Mouse (Mus musculus) lung, embryonic 14.5 days (tissue): ENCODE data around the gene Gm37240. TPM values are rescaled to one million over a fixed set of nuclear protein-coding genes. Genes with fewer than 3 reads are reported as not detected.
A peak's percentile ranks its signal among the peaks of the same experiment; 100 is the strongest.
"Not testable (repeated sequence)": the region's sequence is repeated elsewhere in the genome, so short reads cannot be mapped to it uniquely, and the experiment has no call there.

ENCODE experiments used
- ATAC-seq: fragments of 200-750 bp; cut with Nextera tagmentation; 2 replicates; pipeline ENCODE4 v1.8.0; 2017; ENCODE audit warnings: mild to moderate bottlenecking, moderate TSS enrichment, moderate library complexity; ENCODE audit not compliant: insufficient read depth
- DNase-seq: peaks from one replicate; pipeline ENCODE4 v3.0.0-alpha.2; 2015
- H3K27ac ChIP-seq: fragments of 300-500 bp; sonication (generic); 2 replicates; pipeline ENCODE4 v1.5.1; 2014; ENCODE audit warnings: low read depth, mild to moderate bottlenecking, moderate library complexity
- H3K27me3 ChIP-seq: fragments of 300-500 bp; sonication (generic); 2 replicates; pipeline ENCODE4 v1.6.1; 2014; ENCODE audit warnings: low read length, control low read depth; ENCODE audit not compliant: insufficient read depth
- H3K36me3 ChIP-seq: fragments of 300-500 bp; sonication (generic); 2 replicates; pipeline ENCODE4 v1.6.1; 2014; ENCODE audit warnings: control low read depth; ENCODE audit not compliant: insufficient read depth
- H3K4me1 ChIP-seq: fragments of 300-500 bp; sonication (generic); 2 replicates; pipeline ENCODE4 v1.6.1; 2014; ENCODE audit warnings: antibody characterized with exemption, control low read depth; ENCODE audit not compliant: insufficient read depth
- H3K4me2 ChIP-seq: fragments of 300-500 bp; sonication (generic); 2 replicates; pipeline ENCODE4 v1.6.1; 2014; ENCODE audit warnings: mild to moderate bottlenecking
- H3K4me3 ChIP-seq: fragments of 300-500 bp; sonication (generic); 2 replicates; pipeline ENCODE4 v1.5.1; 2014; ENCODE audit warnings: low read depth, low read length
- H3K9ac ChIP-seq: fragments of 300-500 bp; sonication (generic); 2 replicates; pipeline ENCODE4 v1.6.1; 2014
- H3K9me3 ChIP-seq: fragments of 300-500 bp; sonication (generic); 2 replicates; pipeline ENCODE4 v1.6.1; 2016; ENCODE audit warnings: low read depth, low read length, control low read depth
- CTCF ChIP-seq: IDR thresholded peaks from 2 replicates; pipeline ENCODE4 v1.5.1; 2016; ENCODE audit warnings: antibody characterized with exemption, low read depth
- WGBS: fragments of 180-500 bp; shearing (Covaris S2); extraction: QIAGEN DNeasy Blood & Tissue Kit; methylation state at CpG from one replicate; pipeline ENCODE4 v1.1.7; 2014; 5-methylcytosine and 5-hydroxymethylcytosine counted together
- polyA plus RNA-seq: library from polyadenylated mRNA; unstranded; fragments of >200 nt; fragmentation: Nextera tagmentation; extraction: Ambion mirVana; gene quantifications from 2 replicates; pipeline ENCODE4 v1.2.1, GENCODE M21; 2014

Gm37240 gene
- polyA plus RNA-seq, 1 experiment from 2014 or later: 4.5 TPM

DNA sequence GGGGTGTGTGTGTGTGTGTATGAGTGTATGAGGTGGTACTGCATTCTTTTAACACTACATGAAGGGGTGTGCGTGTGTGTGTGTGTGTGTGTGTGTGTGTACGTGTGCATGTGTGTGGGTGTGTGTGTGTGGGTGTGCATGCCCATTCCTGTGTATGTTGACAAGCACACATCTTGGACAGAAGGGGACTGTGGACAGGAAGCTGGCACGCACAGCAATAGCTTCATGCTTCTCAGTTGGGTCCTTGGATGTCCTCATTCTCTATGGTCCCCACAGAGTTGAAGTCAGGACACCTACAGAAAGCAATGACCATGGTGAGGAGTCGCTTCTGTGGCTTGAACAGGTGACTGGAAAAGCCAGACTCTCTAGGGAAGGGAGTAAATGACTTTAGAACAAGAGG is 1223.5 kb downstream of the Gm37240 start:
- DNase-seq: no peak
- ATAC-seq: no peak
- H3K9me3 ChIP-seq: no peaks in the 10 kb centered on the region
- peaks cover 15% of the 10 kb centered on the region for H3K27me3 ChIP-seq
- no peak overlapping the region for H3K9ac ChIP-seq
- 80% methylated on average over 4 of the region's 4 CpGs for WGBS
- 0 out of 2 replicates have a peak, but pooled peaks cover 6% of the 10 kb centered on the region for H3K4me1 ChIP-seq
- no peak overlapping the region for H3K4me3 ChIP-seq
- TF ChIP-seq CTCF: no peak
- H3K27ac ChIP-seq: no peak overlapping the region
- H3K4me2 ChIP-seq: no peak overlapping the region
- H3K36me3 ChIP-seq: no peaks in the 10 kb centered on the region

DNA sequence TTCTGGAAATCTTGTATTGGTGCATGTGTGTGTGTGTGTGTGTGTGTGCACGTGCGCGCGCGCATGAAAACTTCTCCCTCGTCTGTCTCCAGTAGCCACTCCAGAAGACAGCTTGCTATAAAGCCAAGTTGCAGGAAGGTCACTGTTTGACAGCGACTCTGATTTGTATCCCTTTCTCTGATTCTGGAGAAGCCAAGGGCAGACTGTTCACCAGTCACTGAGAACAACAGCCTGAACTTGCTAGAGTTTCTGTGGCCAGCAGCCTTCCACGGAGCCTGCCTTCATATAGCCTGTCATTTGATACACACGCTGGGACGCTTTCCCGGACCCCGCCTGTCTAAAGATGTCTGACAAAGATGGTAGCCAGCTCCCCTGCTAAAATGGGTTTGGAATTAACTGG is 1224.2 kb downstream of the Gm37240 start:
- Histone ChIP-seq H3K9me3 (no peaks in the 10 kb centered on the region), H3K9ac (no peak overlapping the region), H3K27me3 (peaks cover 15% of the 10 kb centered on the region), H3K4me3 (no peak overlapping the region), H3K4me1 (0 out of 2 replicates have a peak, but pooled peaks cover 6% of the 10 kb centered on the region), H3K27ac (no peak overlapping the region), H3K4me2 (no peak overlapping the region), H3K36me3 (no peaks in the 10 kb centered on the region)
- ATAC-seq (no peak), DNase-seq (no peak)
- no peak for TF ChIP-seq CTCF
- WGBS: 80% methylated on average over 12 of the region's 12 CpGs

GRCm38 (mm10) chr3:84660380-84660779 is 1226.9 kb downstream of the Gm37240 start:
- H3K4me3 ChIP-seq: no peak overlapping the region
- DNase-seq (no peak), ATAC-seq (no peak)
- H3K4me2 ChIP-seq: no peak overlapping the region
- peaks cover 7% of the 10 kb centered on the region for H3K27me3 ChIP-seq
- no peak overlapping the region for H3K27ac ChIP-seq
- H3K9me3 ChIP-seq: no peaks in the 10 kb centered on the region
- TF ChIP-seq CTCF: no peak
- peaks cover 3% of the 10 kb centered on the region; the same call in 1 of the 2 replicates for H3K4me1 ChIP-seq
- H3K9ac ChIP-seq: no peak overlapping the region
- no peaks in the 10 kb centered on the region for H3K36me3 ChIP-seq
- 86% methylated on average over 2 of the region's 2 CpGs for WGBS

DNA sequence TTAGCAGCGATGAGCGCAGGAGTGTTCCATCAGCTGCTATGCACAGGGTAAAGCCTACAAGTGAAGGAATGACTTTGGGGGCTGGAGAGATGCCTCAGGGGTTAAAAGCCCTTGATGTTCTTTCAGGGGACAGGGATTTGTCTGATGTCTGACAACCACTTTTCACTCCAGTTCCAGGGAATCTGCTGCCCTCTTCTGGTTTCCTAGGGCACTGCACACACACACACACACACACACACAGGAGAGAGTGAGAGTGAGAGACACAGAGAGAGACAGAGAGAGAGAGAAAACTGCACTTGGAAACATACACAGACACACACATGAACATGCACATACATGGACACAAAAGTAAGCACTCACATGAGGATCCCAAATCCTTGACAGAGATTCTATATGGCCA is 1228.4 kb downstream of the Gm37240 start:
- H3K4me3 ChIP-seq: no peak overlapping the region
- ATAC-seq: no peak
- 100% methylated on average over 2 of the region's 2 CpGs for WGBS
- H3K9me3 ChIP-seq: no peaks in the 10 kb centered on the region
- no peaks in the 10 kb centered on the region for H3K27me3 ChIP-seq
- H3K9ac ChIP-seq: no peak overlapping the region
- H3K36me3 ChIP-seq: no peaks in the 10 kb centered on the region
- no peak for DNase-seq
- peak; percentile 35 for TF ChIP-seq CTCF
- peaks cover 17% of the 10 kb centered on the region for H3K4me1 ChIP-seq
- no peak overlapping the region for H3K27ac ChIP-seq
- no peak overlapping the region for H3K4me2 ChIP-seq

DNA sequence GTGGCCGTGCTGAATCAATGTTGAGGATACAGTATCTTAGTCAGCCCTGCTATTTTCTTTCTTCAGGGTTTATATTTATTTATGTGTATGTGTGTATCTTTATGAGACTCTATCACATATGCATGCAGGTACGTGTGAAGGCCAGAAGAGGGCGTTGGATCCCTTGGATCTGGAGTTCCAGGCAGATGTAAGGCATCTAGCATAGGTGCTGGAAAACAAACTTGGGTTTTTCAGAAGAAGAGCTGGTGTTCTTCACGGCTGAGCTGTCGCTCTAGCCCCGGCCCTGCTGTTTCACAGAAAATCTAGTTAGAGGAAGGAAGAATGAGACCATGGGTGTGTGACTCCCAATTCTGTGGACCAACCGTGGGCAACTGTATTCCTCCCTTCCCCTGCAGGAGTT is 1229.3 kb downstream of the Gm37240 start:
- H3K27ac ChIP-seq: no peak overlapping the region
- no peaks in the 10 kb centered on the region for H3K36me3 ChIP-seq
- no peak overlapping the region for H3K4me2 ChIP-seq
- H3K9ac ChIP-seq: no peak overlapping the region
- no peak overlapping the region for H3K4me3 ChIP-seq
- peaks cover 18% of the 10 kb centered on the region for H3K4me1 ChIP-seq
- no peaks in the 10 kb centered on the region for H3K27me3 ChIP-seq
- 88% methylated on average over 7 of the region's 7 CpGs for WGBS
- DNase-seq: no peak
- ATAC-seq: no peak
- no peak for TF ChIP-seq CTCF
- H3K9me3 ChIP-seq: no peaks in the 10 kb centered on the region

DNA sequence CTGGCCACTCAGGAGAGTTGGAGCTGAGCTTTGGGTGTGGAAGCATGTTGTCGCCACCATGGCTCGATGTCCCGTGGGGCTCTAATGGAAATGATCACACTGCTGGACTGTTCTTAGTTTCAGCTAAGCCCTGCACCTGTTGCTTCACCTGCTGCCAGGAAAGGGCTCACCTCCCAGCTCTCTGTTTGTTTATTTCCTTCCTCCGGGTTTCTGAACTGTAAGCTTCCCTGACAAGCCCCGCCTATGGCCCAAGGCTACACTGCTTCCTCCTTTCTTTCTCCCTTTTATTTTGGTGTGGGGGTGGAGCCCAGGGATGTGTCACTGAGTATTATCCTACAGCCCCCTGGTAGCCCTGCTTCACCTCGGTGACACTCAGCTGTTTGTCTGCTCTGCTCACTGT is 1230.1 kb downstream of the Gm37240 start:
- H3K27ac ChIP-seq: no peak overlapping the region
- H3K9ac ChIP-seq: no peak overlapping the region
- H3K4me3 ChIP-seq: no peak overlapping the region
- no peaks in the 10 kb centered on the region for H3K27me3 ChIP-seq
- H3K4me2 ChIP-seq: no peak overlapping the region
- WGBS: 48% methylated on average over 6 of the region's 6 CpGs
- TF ChIP-seq CTCF: no peak
- peaks cover 18% of the 10 kb centered on the region for H3K4me1 ChIP-seq
- no peaks in the 10 kb centered on the region for H3K36me3 ChIP-seq
- no peaks in the 10 kb centered on the region for H3K9me3 ChIP-seq
- no peak for DNase-seq
- ATAC-seq: no peak

DNA sequence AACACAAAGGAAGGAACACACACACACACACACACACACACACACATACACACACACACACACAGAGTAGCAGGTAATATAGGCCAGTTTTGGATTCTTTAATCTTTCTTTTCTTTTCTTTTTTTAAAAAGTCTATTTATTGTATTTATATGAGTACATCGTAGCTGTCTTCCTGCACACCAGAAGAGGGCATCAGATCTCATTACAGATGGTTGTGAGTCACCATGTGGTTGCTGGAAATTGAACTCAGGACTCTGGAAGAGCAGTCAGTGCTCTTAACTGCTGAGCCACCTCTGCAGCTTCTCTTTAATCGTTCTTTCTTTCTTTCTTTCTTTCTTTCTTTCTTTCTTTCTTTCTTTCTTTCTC is 1231.5 kb downstream of the Gm37240 start:
- not testable (repeated sequence) for ATAC-seq, H3K9me3 ChIP-seq, H3K9ac ChIP-seq, H3K27ac ChIP-seq, DNase-seq, H3K27me3 ChIP-seq, H3K4me3 ChIP-seq, H3K36me3 ChIP-seq
- 72% methylated on average over 2 of the region's 2 CpGs for WGBS
- peaks cover 18% of the 10 kb centered on the region for H3K4me1 ChIP-seq
- H3K4me2 ChIP-seq: peak overlapping the region; percentile 61; the same call in 1 of the 2 replicates
